Mouse (Mus musculus) kidney, embryonic 14.5 days (tissue): ENCODE data around the gene N4bp3. TPM values are rescaled to one million over a fixed set of nuclear protein-coding genes. Genes with fewer than 3 reads are reported as not detected.
"Not testable (repeated sequence)": the region's sequence is repeated elsewhere in the genome, so short reads cannot be mapped to it uniquely, and the experiment has no call there.

Source experiments
- ATAC-seq: fragments of 200-750 bp; cut with Nextera tagmentation; 2 replicates; pipeline ENCODE4 v1.8.0; 2017; ENCODE audit warnings: moderate number of reproducible peaks, mild to moderate bottlenecking, moderate TSS enrichment, moderate library complexity; ENCODE audit not compliant: low FRiP score, low TSS enrichment
- H3K27ac ChIP-seq: fragments of 300-500 bp; sonication (generic); 2 replicates; pipeline ENCODE4 v1.5.1; 2014; ENCODE audit warnings: low read depth, mild to moderate bottlenecking, low read length, moderate library complexity, mixed read lengths
- H3K27me3 ChIP-seq: fragments of 300-500 bp; sonication (generic); 2 replicates; pipeline ENCODE4 v1.6.1; 2014; ENCODE audit warnings: mild to moderate bottlenecking, low read length; ENCODE audit not compliant: control insufficient read depth, insufficient read depth
- H3K36me3 ChIP-seq: fragments of 300-500 bp; sonication (generic); 2 replicates; pipeline ENCODE4 v1.6.1; 2014; ENCODE audit warnings: low read length, mixed read lengths; ENCODE audit not compliant: control insufficient read depth, insufficient read depth
- H3K4me1 ChIP-seq: fragments of 300-500 bp; sonication (generic); 2 replicates; pipeline ENCODE4 v1.6.1; 2014; ENCODE audit warnings: low read length, mixed read lengths; ENCODE audit not compliant: control insufficient read depth, insufficient read depth
- H3K4me2 ChIP-seq: fragments of 300-500 bp; sonication (generic); replicated peaks from 2 replicates; pipeline ENCODE4 v1.6.1; 2014; ENCODE audit warnings: low read depth, mild to moderate bottlenecking, low read length
- H3K4me3 ChIP-seq: fragments of 300-500 bp; sonication (generic); 2 replicates; pipeline ENCODE4 v1.5.1; 2014; ENCODE audit warnings: mild to moderate bottlenecking, low read length
- H3K9ac ChIP-seq: fragments of 300-500 bp; sonication (generic); 2 replicates; pipeline ENCODE4 v1.6.1; 2014; ENCODE audit warnings: low read depth, mild to moderate bottlenecking, low read length, moderate library complexity
- H3K9me3 ChIP-seq: fragments of 300-500 bp; sonication (generic); 2 replicates; pipeline ENCODE4 v1.6.1; 2016; ENCODE audit warnings: low read length; ENCODE audit not compliant: control insufficient read depth
- WGBS: fragments of 180-500 bp; shearing (Covaris S2); extraction: QIAGEN DNeasy Blood & Tissue Kit; methylation state at CpG from one replicate; pipeline ENCODE4 v1.1.7; 2014; 5-methylcytosine and 5-hydroxymethylcytosine counted together
- polyA plus RNA-seq: library from polyadenylated mRNA; unstranded; fragments of >200 nt; fragmentation: Nextera tagmentation; extraction: Ambion mirVana; gene quantifications from 2 replicates; pipeline ENCODE4 v1.2.1, GENCODE M21; 2014

Gene N4bp3
- 18.5 and 22.6 TPM in 2 replicates for polyA plus RNA-seq

DNA sequence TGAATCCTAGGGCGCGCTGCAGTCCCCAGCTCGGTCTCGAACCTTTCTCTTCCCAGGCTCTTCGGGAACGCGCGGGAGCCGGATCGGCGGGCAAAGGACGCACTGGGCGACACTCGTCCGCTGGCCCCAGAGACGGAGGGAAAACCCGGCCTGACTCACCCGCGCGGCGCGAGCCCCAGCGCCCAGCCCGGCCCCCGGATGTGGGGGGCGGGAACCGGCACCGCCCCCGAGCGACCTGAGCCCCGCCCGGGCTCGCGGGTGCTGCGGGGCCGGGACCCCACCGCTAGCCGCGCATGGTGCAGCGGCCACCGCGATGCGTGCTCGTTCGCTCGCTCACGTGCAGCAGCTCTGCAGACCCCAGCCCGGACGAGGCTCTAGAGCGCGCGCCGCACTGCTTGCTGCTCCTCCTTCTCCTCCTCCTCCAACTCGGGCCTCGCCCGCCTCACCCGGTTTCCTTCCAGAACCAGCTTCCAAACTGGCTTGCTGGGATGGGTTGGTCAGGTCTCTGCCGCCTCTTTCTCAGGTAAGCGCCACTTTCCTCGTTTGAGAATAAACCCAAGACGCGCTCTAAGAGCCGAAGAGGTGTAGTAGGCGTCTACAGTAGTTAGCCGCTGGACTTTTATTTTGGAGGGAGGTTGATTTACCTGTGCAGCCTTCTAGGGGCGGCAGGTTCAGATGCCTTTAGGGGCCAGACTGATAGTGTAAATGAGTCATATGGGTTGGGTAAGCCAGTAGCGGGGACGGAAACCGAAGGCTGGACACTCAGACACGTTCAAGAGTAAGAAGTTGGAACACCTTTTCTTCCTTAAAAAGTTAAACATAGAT, at the start of gene N4bp3, which contains the start of gene D930048N14Rik:
Gene N4bp3, minus strand, starts transcription at position 152 of the 825 bp plus-strand sequence.
Gene D930048N14Rik, plus strand, starts transcription at position 264 of the 825 bp plus-strand sequence.
- Histone ChIP-seq H3K4me3 (peak within 1 kb of the TSS; percentile 47), H3K27ac (peak within 1 kb of the TSS; percentile 68), H3K9me3 (no peaks in the 10 kb centered on the region), H3K4me1 (peaks cover 28% of the 10 kb centered on the region; the same call in 1 of the 2 replicates), H3K4me2 (peak within 1 kb of the TSS; percentile 97), H3K9ac (peak within 1 kb of the TSS; percentile 74), H3K36me3 (no peaks in the 10 kb centered on the region; the same call in 1 of the 2 replicates), H3K27me3 (no peaks in the 10 kb centered on the region)
- under 1% methylated on average over 57 of the region's 70 CpGs for WGBS
- ATAC-seq: peak; percentile 80

DNA sequence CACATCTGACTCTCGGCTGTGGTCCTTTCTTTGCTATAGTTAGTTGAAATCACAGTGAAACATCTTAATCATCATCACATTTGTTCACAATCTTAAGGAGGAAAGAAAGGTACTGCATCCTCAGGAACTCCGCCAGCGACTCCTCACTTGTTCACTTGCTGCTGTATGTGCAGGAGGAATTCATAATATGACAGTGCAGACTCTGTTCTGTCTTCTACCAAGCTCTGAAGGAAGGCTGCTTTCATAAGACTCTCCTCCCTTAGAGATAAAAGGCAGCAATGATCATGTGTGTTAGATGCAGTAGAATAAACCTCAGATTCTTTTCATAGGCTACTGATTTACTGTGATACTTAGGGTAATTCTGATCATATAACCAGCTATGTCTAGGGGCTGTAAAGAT, 44.3 kb upstream of the N4bp3 start:
- H3K4me3 ChIP-seq: no peak overlapping the region
- H3K27ac ChIP-seq: no peak overlapping the region
- no peak for ATAC-seq
- WGBS: 96% methylated on average over 3 of the region's 3 CpGs
- H3K27me3 ChIP-seq: no peaks in the 10 kb centered on the region
- peaks cover 36% of the 10 kb centered on the region for H3K36me3 ChIP-seq
- no peaks in the 10 kb centered on the region for H3K4me1 ChIP-seq
- H3K9me3 ChIP-seq: no peaks in the 10 kb centered on the region
- H3K4me2 ChIP-seq: no peak overlapping the region
- H3K9ac ChIP-seq: no peak overlapping the region

DNA sequence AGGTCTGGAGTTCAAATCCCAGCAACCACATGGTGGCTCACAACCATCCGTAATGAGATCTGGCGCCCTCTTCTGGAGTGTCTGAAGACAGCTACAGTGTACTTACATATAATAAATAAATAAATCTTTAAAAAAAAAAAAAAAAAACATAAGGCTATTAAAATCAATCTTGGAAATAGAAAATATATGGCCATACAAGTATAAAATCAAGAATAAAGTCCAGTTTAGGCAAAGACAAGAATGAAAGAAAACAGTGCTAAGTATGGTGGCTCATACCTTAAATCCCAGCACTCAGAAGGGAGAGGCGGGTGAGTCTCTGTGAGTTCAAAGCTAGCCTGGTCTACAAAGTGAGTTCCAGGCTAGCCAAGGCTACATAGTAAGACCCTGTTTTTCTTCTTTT, 40.0 kb upstream of the N4bp3 start:
- H3K27me3 ChIP-seq, H3K4me2 ChIP-seq, H3K9me3 ChIP-seq, H3K4me3 ChIP-seq, H3K9ac ChIP-seq, H3K36me3 ChIP-seq, H3K27ac ChIP-seq, ATAC-seq: not testable (repeated sequence)
- peaks cover 14% of the 10 kb centered on the region; the same call in 1 of the 2 replicates for H3K4me1 ChIP-seq
- 88% methylated on average over 1 of the region's 3 CpGs for WGBS

DNA sequence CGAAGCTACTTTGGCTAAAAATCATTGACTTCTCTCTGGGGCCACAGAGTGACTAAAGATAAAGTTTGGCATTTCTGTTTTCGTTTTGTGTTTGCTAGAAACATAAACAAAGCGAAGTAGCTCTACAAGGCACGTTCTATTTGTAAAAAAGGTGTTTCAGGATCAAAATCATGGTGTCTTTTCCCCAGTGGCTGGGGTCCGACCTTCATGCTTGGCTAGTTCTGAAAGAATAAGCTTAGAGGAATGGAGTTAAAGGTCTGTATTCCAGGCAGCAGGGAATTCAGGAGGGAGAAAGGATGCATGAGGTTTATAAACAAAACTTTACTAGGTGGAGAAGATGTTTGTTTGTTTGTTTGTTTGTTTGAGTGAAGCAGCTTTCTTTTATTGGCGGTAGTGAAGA, 38.7 kb upstream of the N4bp3 start:
- ATAC-seq: no peak
- peaks cover 6% of the 10 kb centered on the region; the same call in 1 of the 2 replicates for H3K36me3 ChIP-seq
- WGBS: 25% methylated on average over 6 of the region's 6 CpGs
- peaks cover 14% of the 10 kb centered on the region; the same call in 1 of the 2 replicates for H3K4me1 ChIP-seq
- no peaks in the 10 kb centered on the region for H3K9me3 ChIP-seq
- no peaks in the 10 kb centered on the region for H3K27me3 ChIP-seq
- peak overlapping the region; percentile 97 for H3K27ac ChIP-seq
- H3K4me2 ChIP-seq: peak overlapping the region; percentile 67
- peak overlapping the region; percentile 83 for H3K4me3 ChIP-seq
- peak overlapping the region; percentile 64 for H3K9ac ChIP-seq

DNA sequence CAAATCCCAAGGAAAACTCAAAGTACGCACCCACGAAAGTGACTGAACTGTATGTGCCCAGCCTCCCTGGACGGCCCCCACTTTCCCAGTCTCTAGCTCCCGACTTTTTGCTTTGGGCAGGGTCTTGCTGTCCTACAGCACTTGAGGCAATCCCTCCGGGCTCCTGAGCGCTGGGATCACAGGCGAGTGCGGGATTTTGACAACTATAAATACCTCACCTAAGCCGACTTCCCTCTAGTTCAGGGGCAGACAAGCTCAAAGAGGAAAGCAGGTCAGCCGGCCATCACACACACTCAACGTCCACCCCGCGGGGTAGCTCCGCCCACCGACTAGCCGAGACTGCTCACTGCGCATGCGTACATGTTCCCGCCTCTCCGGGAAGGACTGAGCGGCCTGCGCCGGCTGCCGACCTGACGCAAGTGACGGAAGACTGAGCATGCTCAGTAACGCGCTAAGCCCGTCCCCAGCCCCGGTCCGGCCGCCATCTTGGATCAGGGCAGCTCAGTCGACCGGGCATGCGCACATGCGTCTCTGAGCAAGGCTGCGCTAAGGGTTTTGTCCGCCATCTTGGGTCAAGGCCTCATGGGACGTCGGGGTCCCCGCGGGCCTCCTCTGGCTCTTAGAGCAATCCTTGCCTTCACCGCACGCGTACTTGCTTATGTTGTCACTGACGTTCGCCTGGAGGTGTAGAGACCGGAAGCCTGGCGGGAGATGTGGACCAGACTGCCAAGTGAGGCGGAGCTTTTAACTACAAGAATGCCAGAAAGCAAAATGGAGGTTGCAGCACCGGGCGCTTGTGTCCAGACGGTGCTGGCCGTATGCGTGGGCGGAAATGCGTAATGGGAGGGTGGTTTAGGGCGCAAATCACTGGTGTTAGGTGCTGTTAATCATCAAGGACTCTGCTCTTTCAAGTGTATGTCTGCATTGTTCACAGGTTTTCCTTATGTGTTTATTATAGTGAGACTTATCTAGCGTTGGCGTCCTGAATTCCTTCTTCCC, 38.0 kb upstream of the N4bp3 start, which contains the start of gene 0610009B22Rik:
Gene 0610009B22Rik, minus strand, starts transcription at position 545 of the 999 bp plus-strand sequence.
- Histone ChIP-seq H3K4me2 (peak within 1 kb of the TSS; percentile 69), H3K9ac (peak within 1 kb of the TSS; percentile 82), H3K4me3 (peak within 1 kb of the TSS; percentile 83), H3K4me1 (peaks cover 14% of the 10 kb centered on the region; the same call in 1 of the 2 replicates), H3K27ac (peak within 1 kb of the TSS; percentile 97), H3K9me3 (no peaks in the 10 kb centered on the region), H3K27me3 (no peaks in the 10 kb centered on the region), H3K36me3 (peaks cover 6% of the 10 kb centered on the region; the same call in 1 of the 2 replicates)
- ATAC-seq: peak; percentile 99
- WGBS: under 1% methylated on average over 60 of the region's 60 CpGs

DNA sequence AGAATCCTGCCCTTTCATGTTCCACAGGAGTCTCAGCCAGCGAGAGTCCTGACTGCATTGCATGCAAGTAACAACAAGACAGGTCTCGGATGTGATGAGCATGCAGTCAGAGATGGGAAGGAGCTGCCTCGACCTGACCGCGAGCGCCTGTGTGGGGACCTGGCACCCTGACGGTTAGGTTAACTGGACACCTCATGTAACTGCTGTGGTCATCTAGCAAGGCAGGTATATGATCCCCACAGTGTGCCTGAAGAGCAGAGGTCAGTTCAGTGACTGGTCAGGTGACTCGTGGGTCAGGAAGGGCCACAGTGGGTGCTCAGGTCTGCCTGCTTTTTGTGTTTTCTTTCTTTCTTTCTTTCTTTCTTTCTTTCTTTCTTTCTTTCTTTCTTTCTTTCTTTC, 31.3 kb upstream of the N4bp3 start:
- Histone ChIP-seq H3K4me3 (no peak overlapping the region), H3K9me3 (no peaks in the 10 kb centered on the region), H3K36me3 (peaks cover 3% of the 10 kb centered on the region; the same call in 1 of the 2 replicates), H3K27me3 (no peaks in the 10 kb centered on the region), H3K27ac (no peak overlapping the region), H3K4me2 (no peak overlapping the region), H3K9ac (no peak overlapping the region), H3K4me1 (0 out of 2 replicates have a peak, but pooled peaks cover 3% of the 10 kb centered on the region)
- 44% methylated on average over 8 of the region's 8 CpGs for WGBS
- 0 out of 2 replicates have a peak, but pooled peaks have one; percentile 33 for ATAC-seq

DNA sequence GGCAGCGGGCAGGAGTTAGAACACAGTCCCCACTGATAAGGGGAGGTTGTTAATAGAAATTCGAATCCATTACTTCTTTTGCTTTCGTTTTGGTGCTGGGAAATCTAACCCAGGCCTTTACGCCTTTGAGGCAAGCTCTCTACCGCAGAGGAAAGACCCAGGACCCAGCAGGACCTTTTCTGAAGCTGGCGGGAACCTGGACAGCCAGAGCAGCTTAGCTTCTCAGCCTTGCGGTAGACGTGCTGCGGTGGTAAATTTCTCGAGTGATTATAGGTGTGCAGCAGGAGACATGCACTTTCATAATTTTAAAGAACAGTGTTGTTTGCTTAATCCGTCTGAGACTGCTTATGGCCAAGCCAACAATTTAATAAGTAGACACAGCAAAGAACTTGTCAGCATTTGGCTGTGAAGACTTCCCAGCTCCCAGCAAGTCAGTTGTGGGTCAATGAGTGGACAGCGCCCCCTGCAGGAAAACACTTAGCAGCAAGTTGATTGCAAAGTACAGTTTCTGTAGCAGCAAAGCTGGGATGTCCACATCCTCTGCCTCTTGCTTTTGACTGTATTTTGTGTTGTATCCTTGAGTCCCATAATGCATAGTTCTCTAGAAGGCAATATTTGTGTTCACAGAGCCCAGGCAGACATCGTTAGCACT, 30.8 kb upstream of the N4bp3 start:
- Histone ChIP-seq H3K4me3 (no peak overlapping the region; the same call in 1 of the 2 replicates), H3K9ac (no peak overlapping the region), H3K4me2 (peak overlapping the region; percentile 10; the same call in 1 of the 2 replicates), H3K27ac (no peak overlapping the region), H3K27me3 (no peaks in the 10 kb centered on the region), H3K36me3 (peaks cover 3% of the 10 kb centered on the region; the same call in 1 of the 2 replicates), H3K9me3 (no peaks in the 10 kb centered on the region), H3K4me1 (0 out of 2 replicates have a peak, but pooled peaks cover 3% of the 10 kb centered on the region)
- peak; percentile 81 for ATAC-seq
- WGBS: 37% methylated on average over 13 of the region's 13 CpGs

DNA sequence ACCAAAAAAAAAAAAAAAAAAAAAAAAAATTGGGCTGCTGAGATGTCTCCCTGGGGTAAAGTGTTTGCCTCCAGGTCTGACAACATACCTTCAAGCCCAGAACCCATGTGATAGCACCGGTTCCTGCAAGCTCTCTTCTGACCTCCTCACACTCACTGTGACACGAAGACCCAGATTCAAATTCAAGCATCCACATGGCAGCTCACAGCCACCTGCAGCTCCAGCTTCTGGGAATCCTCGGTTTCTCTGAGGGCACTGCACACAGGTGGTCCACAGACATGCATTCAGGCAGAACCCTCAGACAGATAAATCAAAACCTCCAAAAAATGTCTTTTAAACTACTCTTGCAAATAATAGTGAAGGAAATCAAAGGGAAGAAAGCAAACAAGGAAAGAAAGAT, 28.8 kb upstream of the N4bp3 start:
- Histone ChIP-seq H3K9me3 (no peaks in the 10 kb centered on the region), H3K4me1 (0 out of 2 replicates have a peak, but pooled peaks cover 3% of the 10 kb centered on the region), H3K36me3 (no peaks in the 10 kb centered on the region), H3K4me2 (no peak overlapping the region), H3K9ac (no peak overlapping the region), H3K27me3 (no peaks in the 10 kb centered on the region), H3K27ac (no peak overlapping the region), H3K4me3 (no peak overlapping the region)
- no peak for ATAC-seq
- 79% methylated on average over 3 of the region's 3 CpGs for WGBS
